Mouse (Mus musculus): ENCODE results near the gene Gm17720. TPM values are rescaled to one million over a fixed set of nuclear protein-coding genes. Genes with fewer than 3 reads are reported as not detected.
A peak's percentile ranks its signal among the peaks of the same experiment; 100 is the strongest.
"Not testable (repeated sequence)": the region's sequence is repeated elsewhere in the genome, so short reads cannot be mapped to it uniquely, and the experiment has no call there.

The Gm17720 gene
- polyA plus RNA-seq, 1 experiment from 2014 or later, result not detected

DNA sequence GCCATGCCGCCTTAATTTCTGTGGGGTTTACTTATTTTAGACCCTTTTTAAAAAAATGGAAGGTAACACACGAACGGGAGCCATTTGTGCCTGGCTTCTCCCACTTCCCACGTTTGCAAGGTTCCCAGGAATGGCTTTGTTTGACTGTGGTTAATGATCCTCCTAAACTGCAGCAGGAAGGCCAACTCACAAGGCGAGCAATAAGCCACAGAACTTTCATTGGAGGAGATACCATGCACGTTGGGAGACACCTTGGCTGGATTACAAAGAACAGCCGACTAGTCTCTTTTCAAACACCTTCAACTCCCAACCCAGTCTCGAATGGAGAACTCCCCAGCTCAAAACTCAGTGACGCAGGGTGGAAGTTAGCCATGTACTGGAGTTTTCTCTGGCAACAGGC is 38.4 kb downstream of the Gm17720 start:
- H3K4me2 ChIP-seq (ENCODE audit: low read depth, low read length), result no peak overlapping the region
- no peaks in the 10 kb centered on the region for H3K27me3 ChIP-seq (ENCODE audit: control insufficient read depth, insufficient read depth, low read length)
- H3K4me1 ChIP-seq (ENCODE audit: control insufficient read depth, insufficient read depth, low read length), result no peaks in the 10 kb centered on the region
- H3K27ac ChIP-seq (ENCODE audit: low read length), result no peak overlapping the region
- no peaks in the 10 kb centered on the region; the same call in 1 of the 2 replicates for H3K9me3 ChIP-seq (replicated peaks; ENCODE audit: control insufficient read depth, low read length)
- no peaks in the 10 kb centered on the region for H3K36me3 ChIP-seq (ENCODE audit: control insufficient read depth, insufficient read depth, low read length)
- H3K9ac ChIP-seq (ENCODE audit: low read length), result no peak overlapping the region
- no peak overlapping the region for H3K4me3 ChIP-seq (replicated peaks; ENCODE audit: low read length)
- 60% methylated on average over 9 of the region's 9 CpGs for WGBS
- ATAC-seq (ENCODE audit: insufficient read depth, low FRiP score), result no peak

DNA sequence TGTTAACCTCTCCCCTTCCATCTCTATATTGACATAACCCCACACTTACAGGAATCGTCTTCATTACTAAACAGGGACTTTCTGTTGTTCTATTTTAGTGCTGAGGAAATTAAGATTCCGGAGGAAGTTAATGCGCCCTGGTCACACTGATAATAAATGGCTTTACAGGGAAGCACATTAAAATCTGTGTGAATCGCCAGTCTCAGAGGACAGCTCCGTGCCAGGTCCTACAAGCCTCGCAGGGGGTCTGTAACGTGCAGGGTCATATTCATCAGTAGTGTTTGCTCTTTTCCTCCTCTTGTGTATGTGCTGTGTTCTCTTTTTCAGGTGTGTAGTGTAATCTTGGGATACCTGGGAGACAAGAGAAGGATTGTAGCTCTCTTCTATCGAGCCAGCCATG is 44.3 kb downstream of the Gm17720 start:
- ATAC-seq (ENCODE audit: insufficient read depth, low FRiP score), result no peak
- no peak overlapping the region for H3K9ac ChIP-seq (ENCODE audit: low read length)
- 69% methylated on average over 8 of the region's 8 CpGs for WGBS

DNA sequence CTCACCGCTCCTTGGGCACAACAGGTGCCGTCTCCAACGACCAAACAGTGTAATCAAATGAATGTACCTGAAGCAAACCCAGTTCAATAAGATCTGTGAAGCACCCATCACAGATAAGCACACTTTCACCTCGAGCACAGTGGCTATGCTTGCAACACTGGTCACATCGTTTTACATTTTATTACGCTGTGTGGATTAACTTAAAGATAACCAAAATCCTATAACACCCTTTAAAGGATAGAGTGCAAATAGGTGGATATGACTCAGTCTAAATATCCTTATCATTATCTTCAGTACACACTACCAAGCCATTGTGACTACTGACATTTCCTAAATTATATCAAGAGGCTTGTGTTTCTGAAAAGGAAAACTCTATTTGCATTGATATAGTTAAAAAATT is 51.3 kb downstream of the Gm17720 start:
- Histone ChIP-seq H3K9ac (ENCODE audit: low read length) (no peak overlapping the region), H3K4me2 (ENCODE audit: low read depth, low read length) (no peak overlapping the region), H3K9me3 (replicated peaks; ENCODE audit: control insufficient read depth, low read length) (no peaks in the 10 kb centered on the region), H3K27ac (ENCODE audit: low read length) (no peak overlapping the region), H3K4me3 (replicated peaks; ENCODE audit: low read length) (no peak overlapping the region), H3K4me1 (ENCODE audit: control insufficient read depth, insufficient read depth, low read length) (no peaks in the 10 kb centered on the region), H3K27me3 (ENCODE audit: control insufficient read depth, insufficient read depth, low read length) (no peaks in the 10 kb centered on the region), H3K36me3 (ENCODE audit: control insufficient read depth, insufficient read depth, low read length) (no peaks in the 10 kb centered on the region)
- peak; percentile 79 for ATAC-seq (ENCODE audit: insufficient read depth, low FRiP score)
- 58% methylated on average over 6 of the region's 6 CpGs for WGBS

More for the DNA sequence above, 44.3 kb downstream of the Gm17720 start:
- no peak overlapping the region for H3K27ac ChIP-seq (ENCODE audit: low read length)
- H3K4me1 ChIP-seq (ENCODE audit: control insufficient read depth, insufficient read depth, low read length), result no peaks in the 10 kb centered on the region
- H3K4me3 ChIP-seq (replicated peaks; ENCODE audit: low read length), result no peak overlapping the region
- no peaks in the 10 kb centered on the region for H3K36me3 ChIP-seq (ENCODE audit: control insufficient read depth, insufficient read depth, low read length)
- H3K27me3 ChIP-seq (ENCODE audit: control insufficient read depth, insufficient read depth, low read length), result no peaks in the 10 kb centered on the region
- H3K9me3 ChIP-seq (replicated peaks; ENCODE audit: control insufficient read depth, low read length), result no peaks in the 10 kb centered on the region
- no peak overlapping the region for H3K4me2 ChIP-seq (ENCODE audit: low read depth, low read length)

DNA sequence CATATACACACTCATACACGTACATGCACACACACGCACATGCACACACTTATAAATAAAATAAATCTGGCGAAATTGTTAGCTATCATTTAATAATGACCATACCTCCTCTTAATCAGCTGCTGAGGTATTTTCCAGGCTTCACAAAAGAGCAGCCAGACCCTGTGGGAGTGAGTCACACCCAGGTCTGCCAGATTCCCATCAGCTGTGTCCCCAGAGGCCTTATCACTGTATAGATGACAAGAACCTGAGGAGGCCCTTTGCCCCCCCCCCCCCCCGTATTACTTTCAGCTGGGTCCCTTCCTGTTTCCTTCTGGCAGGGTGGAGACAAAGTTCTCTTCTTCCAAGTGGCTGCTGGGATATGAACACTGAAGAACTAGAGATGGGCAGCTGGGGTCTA is 62.0 kb downstream of the Gm17720 start:
- no peaks in the 10 kb centered on the region for H3K27me3 ChIP-seq (ENCODE audit: control insufficient read depth, insufficient read depth, low read length)
- ATAC-seq (ENCODE audit: insufficient read depth, low FRiP score), result no peak

DNA sequence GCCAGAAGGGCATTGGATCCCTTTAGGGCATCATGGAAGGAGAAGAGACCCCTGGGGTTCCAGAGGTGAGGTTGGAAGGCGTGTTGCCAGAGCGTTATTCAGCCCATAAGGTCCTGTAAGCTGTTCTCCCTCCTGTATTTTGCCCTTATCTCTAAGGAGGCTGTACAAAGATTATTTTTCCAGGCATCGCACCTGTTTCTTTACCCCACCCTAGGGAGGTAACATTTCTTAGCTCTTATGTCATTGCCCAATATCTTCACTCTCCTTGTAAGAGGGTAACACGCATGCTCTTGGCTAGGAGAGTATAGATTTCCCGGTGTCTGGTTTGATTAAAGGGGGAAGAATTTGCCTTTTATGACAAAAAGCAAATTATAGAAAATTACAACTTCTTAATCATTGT is 62.9 kb downstream of the Gm17720 start, which contains the start of gene Chst4:
Gene Chst4, minus strand, starts transcription at position 82 of the 400 bp plus-strand sequence.
- Histone ChIP-seq H3K4me2 (ENCODE audit: low read depth, low read length) (no peak within 1 kb of the TSS), H3K4me3 (replicated peaks; ENCODE audit: low read length) (no peak within 1 kb of the TSS), H3K4me1 (ENCODE audit: control insufficient read depth, insufficient read depth, low read length) (no peaks in the 10 kb centered on the region), H3K9ac (ENCODE audit: low read length) (no peak within 1 kb of the TSS), H3K27ac (ENCODE audit: low read length) (no peak within 1 kb of the TSS), H3K27me3 (ENCODE audit: control insufficient read depth, insufficient read depth, low read length) (no peaks in the 10 kb centered on the region), H3K36me3 (ENCODE audit: control insufficient read depth, insufficient read depth, low read length) (no peaks in the 10 kb centered on the region), H3K9me3 (replicated peaks; ENCODE audit: control insufficient read depth, low read length) (no peaks in the 10 kb centered on the region)
- WGBS, result 68% methylated on average over 5 of the region's 5 CpGs
- ATAC-seq (ENCODE audit: insufficient read depth, low FRiP score), result no peak

More for the DNA sequence above, 62.0 kb downstream of the Gm17720 start:
- Histone ChIP-seq H3K9ac (ENCODE audit: low read length) (no peak overlapping the region), H3K27ac (ENCODE audit: low read length) (no peak overlapping the region), H3K4me1 (ENCODE audit: control insufficient read depth, insufficient read depth, low read length) (no peaks in the 10 kb centered on the region), H3K4me2 (ENCODE audit: low read depth, low read length) (no peak overlapping the region), H3K4me3 (replicated peaks; ENCODE audit: low read length) (no peak overlapping the region), H3K36me3 (ENCODE audit: control insufficient read depth, insufficient read depth, low read length) (no peaks in the 10 kb centered on the region), H3K9me3 (replicated peaks; ENCODE audit: control insufficient read depth, low read length) (no peaks in the 10 kb centered on the region)
- WGBS, result 70% methylated on average over 4 of the region's 4 CpGs

DNA sequence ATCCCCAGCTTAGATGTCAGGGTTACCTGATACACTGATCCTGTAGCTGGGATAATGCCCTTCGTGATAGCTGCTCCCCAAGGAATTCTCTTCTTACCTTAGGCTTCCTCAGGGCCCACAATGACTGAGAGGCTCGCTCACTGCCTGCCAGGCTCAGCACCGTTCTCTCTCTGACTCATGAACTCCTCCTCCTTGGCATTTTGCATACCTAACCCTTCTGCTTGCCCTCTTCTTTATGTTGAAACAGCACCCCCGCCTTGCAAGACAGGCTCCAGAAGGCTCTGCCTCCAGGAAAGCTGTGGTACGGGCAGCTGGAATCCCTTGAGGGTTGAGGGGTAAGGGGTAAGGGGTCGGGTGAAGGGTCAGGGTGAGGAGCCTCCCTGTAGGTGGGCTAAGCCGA is 63.3 kb downstream of the Gm17720 start:
- H3K9ac ChIP-seq (ENCODE audit: low read length), result no peak overlapping the region
- no peak for ATAC-seq (ENCODE audit: insufficient read depth, low FRiP score)
- H3K27ac ChIP-seq (ENCODE audit: low read length), result no peak overlapping the region
- H3K4me3 ChIP-seq (replicated peaks; ENCODE audit: low read length), result no peak overlapping the region
- 38% methylated on average over 7 of the region's 7 CpGs for WGBS
- H3K9me3 ChIP-seq (replicated peaks; ENCODE audit: control insufficient read depth, low read length), result no peaks in the 10 kb centered on the region
- no peak overlapping the region for H3K4me2 ChIP-seq (ENCODE audit: low read depth, low read length)
- H3K36me3 ChIP-seq (ENCODE audit: control insufficient read depth, insufficient read depth, low read length), result no peaks in the 10 kb centered on the region
- H3K4me1 ChIP-seq (ENCODE audit: control insufficient read depth, insufficient read depth, low read length), result no peaks in the 10 kb centered on the region
- no peaks in the 10 kb centered on the region for H3K27me3 ChIP-seq (ENCODE audit: control insufficient read depth, insufficient read depth, low read length)

DNA sequence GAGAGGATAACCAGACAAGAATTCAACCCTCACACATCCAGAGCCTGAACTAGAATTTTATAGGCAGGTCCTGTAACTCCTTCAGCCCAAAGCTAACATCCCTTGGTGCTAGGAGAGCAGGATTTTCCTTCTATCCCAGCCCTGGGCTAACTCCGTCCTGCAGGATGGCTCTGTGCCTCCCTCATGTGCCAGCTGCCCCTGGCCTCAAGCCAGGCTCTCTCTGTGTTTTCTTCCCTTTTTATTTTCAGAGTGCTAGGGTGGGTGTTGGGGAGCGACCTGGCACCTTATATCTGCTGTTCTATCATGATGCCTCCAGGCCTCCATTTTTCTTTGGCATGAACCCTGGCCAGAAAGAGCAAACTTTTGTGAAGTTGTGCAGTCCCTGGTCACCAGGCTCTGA is 66.4 kb downstream of the Gm17720 start:
- Histone ChIP-seq H3K9me3 (replicated peaks; ENCODE audit: control insufficient read depth, low read length) (no peaks in the 10 kb centered on the region), H3K9ac (ENCODE audit: low read length) (no peak overlapping the region)
- WGBS, result 67% methylated on average over 2 of the region's 2 CpGs

DNA sequence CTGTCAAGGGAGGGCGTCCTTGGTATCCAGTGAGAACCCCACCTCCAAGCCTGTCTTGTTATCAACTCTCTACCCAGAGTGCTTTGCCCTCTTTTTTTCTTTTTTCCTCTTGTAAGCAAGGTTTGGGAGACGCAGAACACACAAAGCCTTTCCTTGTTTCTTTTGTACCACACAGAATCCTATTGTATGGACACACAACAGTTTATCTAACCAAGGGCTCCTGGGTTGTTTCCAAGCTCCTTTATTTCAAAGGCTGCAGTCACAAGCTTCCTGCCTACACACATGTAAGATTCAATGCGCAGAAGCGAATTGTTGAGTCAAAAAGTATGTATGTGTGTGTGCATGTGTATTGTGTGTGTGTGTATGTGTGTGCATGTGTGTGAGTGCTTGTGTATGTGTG is 68.2 kb downstream of the Gm17720 start:
- H3K9ac ChIP-seq (ENCODE audit: low read length), result no peak overlapping the region
- H3K9me3 ChIP-seq (replicated peaks; ENCODE audit: control insufficient read depth, low read length), result no peaks in the 10 kb centered on the region
- 63% methylated on average over 4 of the region's 4 CpGs for WGBS
- H3K4me2 ChIP-seq (ENCODE audit: low read depth, low read length), result no peak overlapping the region
- no peaks in the 10 kb centered on the region for H3K36me3 ChIP-seq (ENCODE audit: control insufficient read depth, insufficient read depth, low read length)
- H3K4me3 ChIP-seq (replicated peaks; ENCODE audit: low read length), result no peak overlapping the region
- H3K27me3 ChIP-seq (ENCODE audit: control insufficient read depth, insufficient read depth, low read length), result no peaks in the 10 kb centered on the region
- ATAC-seq (ENCODE audit: insufficient read depth, low FRiP score), result no peak
- no peak overlapping the region for H3K27ac ChIP-seq (ENCODE audit: low read length)
- no peaks in the 10 kb centered on the region for H3K4me1 ChIP-seq (ENCODE audit: control insufficient read depth, insufficient read depth, low read length)

More for the DNA sequence above, 66.4 kb downstream of the Gm17720 start:
- no peak for ATAC-seq (ENCODE audit: insufficient read depth, low FRiP score)
- Histone ChIP-seq H3K4me1 (ENCODE audit: control insufficient read depth, insufficient read depth, low read length) (no peaks in the 10 kb centered on the region), H3K27ac (ENCODE audit: low read length) (no peak overlapping the region), H3K4me2 (ENCODE audit: low read depth, low read length) (no peak overlapping the region), H3K27me3 (ENCODE audit: control insufficient read depth, insufficient read depth, low read length) (no peaks in the 10 kb centered on the region), H3K36me3 (ENCODE audit: control insufficient read depth, insufficient read depth, low read length) (no peaks in the 10 kb centered on the region), H3K4me3 (replicated peaks; ENCODE audit: low read length) (no peak overlapping the region)

DNA sequence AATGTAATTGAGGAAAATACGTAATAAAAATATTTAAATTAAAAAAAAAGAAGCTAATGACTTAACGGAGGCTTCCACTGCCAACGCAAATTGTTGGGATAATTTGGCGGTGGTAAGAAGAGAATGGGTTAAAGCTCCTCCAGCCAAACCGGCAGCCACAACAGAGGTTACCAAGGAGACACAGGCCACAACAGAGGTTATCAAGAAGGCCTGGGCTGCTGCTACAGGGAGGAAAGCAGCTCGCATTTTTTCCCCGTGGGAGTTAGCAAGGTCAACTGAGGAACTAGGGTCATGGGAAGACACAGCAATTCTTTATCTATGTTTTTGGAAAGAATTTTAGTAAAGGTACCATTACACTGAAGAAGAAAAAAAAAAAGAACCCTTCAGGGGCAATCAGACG is 68.8 kb downstream of the Gm17720 start:
- H3K9ac ChIP-seq (ENCODE audit: low read length); H3K4me1 ChIP-seq (ENCODE audit: control insufficient read depth, insufficient read depth, low read length); H3K27ac ChIP-seq (ENCODE audit: low read length); H3K4me2 ChIP-seq (ENCODE audit: low read depth, low read length); H3K27me3 ChIP-seq (ENCODE audit: control insufficient read depth, insufficient read depth, low read length); H3K36me3 ChIP-seq (ENCODE audit: control insufficient read depth, insufficient read depth, low read length); H3K9me3 ChIP-seq (replicated peaks; ENCODE audit: control insufficient read depth, low read length); ATAC-seq (ENCODE audit: insufficient read depth, low FRiP score); H3K4me3 ChIP-seq (replicated peaks; ENCODE audit: low read length): not testable (repeated sequence)
- WGBS, result 32% methylated on average over 8 of the region's 8 CpGs

Data from stomach, embryonic 16.5 days (tissue).